Mouse (Mus musculus) C2C12 (cell line): ENCODE measurements around the gene Prss28. TPM values are rescaled to one million over a fixed set of nuclear protein-coding genes. Genes with fewer than 3 reads are reported as not detected.

Source experiments
- H3K27me3 ChIP-seq: one replicate; pipeline ENCODE4 v1.6.1; 2011; ENCODE audit not compliant: control insufficient read depth, insufficient read depth, insufficient read length
- H3K36me3 ChIP-seq: one replicate; pipeline ENCODE4 v1.6.1; 2011; ENCODE audit not compliant: control insufficient read depth, insufficient read depth
- H3K4me3 ChIP-seq: one replicate; pipeline ENCODE4 v1.5.1; 2011; ENCODE audit warnings: mild to moderate bottlenecking, control low read depth; ENCODE audit not compliant: poor library complexity, insufficient read depth, severe bottlenecking
- H3K79me2 ChIP-seq: one replicate; pipeline ENCODE4 v1.6.1; 2011; ENCODE audit not compliant: control insufficient read depth, insufficient read depth
- H3K79me3 ChIP-seq: one replicate; pipeline ENCODE4 v1.6.1; 2011; ENCODE audit warnings: low read depth, control low read depth
- H3ac ChIP-seq: one replicate; pipeline ENCODE3; 2011; ENCODE audit warnings: low read depth; ENCODE audit not compliant: control insufficient read depth, insufficient read length
- CEBPB ChIP-seq: IDR thresholded peaks from one replicate; pipeline ENCODE4 v1.6.1; 2011; ENCODE audit warnings: low read depth, mild to moderate bottlenecking, control low read depth, moderate library complexity
- CTCF ChIP-seq: IDR thresholded peaks from one replicate; pipeline ENCODE4 v1.5.1; 2011; ENCODE audit not compliant: control insufficient read depth, insufficient read depth, insufficient read length
- FOSL1 ChIP-seq: IDR thresholded peaks from one replicate; pipeline ENCODE4 v1.8.0; 2011; ENCODE audit warnings: mild to moderate bottlenecking, low read length; ENCODE audit not compliant: poor library complexity, insufficient read depth, severe bottlenecking
- MAX ChIP-seq: IDR thresholded peaks from one replicate; pipeline ENCODE4 v1.6.1; 2011; ENCODE audit warnings: mild to moderate bottlenecking, control low read depth
- MYOD1 ChIP-seq: IDR thresholded peaks from one replicate; pipeline ENCODE4 v1.6.1; 2011; ENCODE audit warnings: low read depth; ENCODE audit not compliant: control insufficient read depth, insufficient read length
- MYOG ChIP-seq: IDR thresholded peaks from one replicate; pipeline ENCODE4 v1.6.1; 2011; ENCODE audit not compliant: control insufficient read depth, insufficient read length; ENCODE audit errors: extremely low read depth
- USF1 ChIP-seq: IDR thresholded peaks from one replicate; pipeline ENCODE4 v1.6.1; 2011; ENCODE audit warnings: low read depth, mild to moderate bottlenecking, control low read depth, moderate library complexity
- long read RNA-seq, 2 experiments: library from polyadenylated mRNA; unstranded; transcript quantifications; one replicate each; pipeline ENCODE4 v2.0.0; 2019 to 2020
- polyA plus RNA-seq: library from polyadenylated mRNA; unstranded; fragments of >200 nt; fragmentation: generic; extraction: Trizol; gene quantifications from one replicate; pipeline ENCODE4 v1.2.1, GENCODE M21; 2012; ENCODE audit warnings: missing spikeins

Gene Prss28
- polyA plus RNA-seq = not detected
- long read RNA-seq, experiment 1 = 0 reads
- long read RNA-seq, experiment 2 = 0 reads

GRCm38 (mm10) chr17:25308346-25308745, at the start of gene Prss28:
Gene Prss28, plus strand, starts transcription at chr17:25308646.
- H3K36me3 ChIP-seq = no peaks in the 10 kb centered on the region
- no peaks in the 10 kb centered on the region for H3K79me3 ChIP-seq
- H3K79me2 ChIP-seq = no peaks in the 10 kb centered on the region
- H3ac ChIP-seq = no peak within 1 kb of the TSS
- peaks cover 52% of the 10 kb centered on the region for H3K27me3 ChIP-seq
- TF ChIP-seq USF1 = no peak
- TF ChIP-seq MYOD1 = no peak
- TF ChIP-seq MAX = no peak
- no peak for TF ChIP-seq FOSL1
- no peak for TF ChIP-seq MYOG
- TF ChIP-seq CTCF = no peak
- TF ChIP-seq CEBPB = no peak
- no peak within 1 kb of the TSS for H3K4me3 ChIP-seq

GRCm38 (mm10) chr17:25264453-25264852, 44.0 kb upstream of the Prss28 start:
- H3K27me3 ChIP-seq = no peaks in the 10 kb centered on the region
- peaks cover 50% of the 10 kb centered on the region for H3K79me2 ChIP-seq
- H3K79me3 ChIP-seq = peaks cover 39% of the 10 kb centered on the region
- no peak overlapping the region for H3K4me3 ChIP-seq
- H3ac ChIP-seq = no peak overlapping the region
- TF ChIP-seq USF1 (no peak), FOSL1 (no peak)
- H3K36me3 ChIP-seq = peaks cover 73% of the 10 kb centered on the region

GRCm38 (mm10) chr17:25270795-25271335, 37.6 kb upstream of the Prss28 start:
- peak overlapping the region; percentile 99 for H3K4me3 ChIP-seq
- TF ChIP-seq MYOD1 (no peak), MAX (no peak)
- peaks cover 58% of the 10 kb centered on the region for H3K36me3 ChIP-seq
- peaks cover 69% of the 10 kb centered on the region for H3K79me3 ChIP-seq
- no peaks in the 10 kb centered on the region for H3K27me3 ChIP-seq
- peaks cover 74% of the 10 kb centered on the region for H3K79me2 ChIP-seq
- no peak overlapping the region for H3ac ChIP-seq

GRCm38 (mm10) chr17:25272326-25272725, 36.1 kb upstream of the Prss28 start:
- H3K27me3 ChIP-seq = peaks cover 9% of the 10 kb centered on the region
- TF ChIP-seq MYOD1 (no peak), CEBPB (no peak), FOSL1 (no peak), MYOG (no peak), USF1 (no peak), CTCF (no peak), MAX (no peak)
- peaks cover 58% of the 10 kb centered on the region for H3K79me3 ChIP-seq
- peak overlapping the region; percentile 98 for H3ac ChIP-seq
- peaks cover 59% of the 10 kb centered on the region for H3K79me2 ChIP-seq
- peak overlapping the region; percentile 99 for H3K4me3 ChIP-seq
- H3K36me3 ChIP-seq = peaks cover 44% of the 10 kb centered on the region

- Histone ChIP-seq H3K4me3 (peak overlapping the region; percentile 99), H3K36me3 (peaks cover 36% of the 10 kb centered on the region), H3K27me3 (peaks cover 16% of the 10 kb centered on the region), H3K79me3 (peaks cover 50% of the 10 kb centered on the region), H3K79me2 (peaks cover 51% of the 10 kb centered on the region), H3ac (peak overlapping the region; percentile 98)
- TF ChIP-seq MYOD1 = no peak
- TF ChIP-seq MAX = peak; percentile 96
Measured at GRCm38 (mm10) chr17:25272951-25273705, 35.3 kb upstream of the Prss28 start.

- Histone ChIP-seq H3K27me3 (peaks cover 16% of the 10 kb centered on the region), H3K36me3 (peaks cover 28% of the 10 kb centered on the region), H3K4me3 (peak overlapping the region; percentile 99), H3K79me3 (peaks cover 42% of the 10 kb centered on the region), H3K79me2 (peaks cover 43% of the 10 kb centered on the region), H3ac (peak overlapping the region; percentile 98)
- no peak for TF ChIP-seq MYOD1
- TF ChIP-seq USF1 = peak; percentile 59
- peak; percentile 76 for TF ChIP-seq MAX
- TF ChIP-seq CTCF = no peak
- no peak for TF ChIP-seq CEBPB
- TF ChIP-seq MYOG = no peak
Measured at GRCm38 (mm10) chr17:25273706-25274501, 34.5 kb upstream of the Prss28 start.
